Mouse (Mus musculus) ovary, postnatal 10 days (tissue): ENCODE measurements at regions not wholly inside any gene's neighbourhood (a gene's known extent, or its start where the extent isn't known, plus 50 kb on each side); places are given as distances from the start of the nearest gene placed in this dataset.

Experiments used
- DNase-seq: peaks from one replicate; pipeline ENCODE4 v3.0.0; 2022; ENCODE audit warnings: low spot score

GRCm38 (mm10) chr19:18444324-18444723 is 187.3 kb downstream of the Ostf1 start:
- no peak for DNase-seq

GRCm38 (mm10) chr19:18436351-18436750 is 195.3 kb downstream of the Ostf1 start:
- DNase-seq: no peak

DNA sequence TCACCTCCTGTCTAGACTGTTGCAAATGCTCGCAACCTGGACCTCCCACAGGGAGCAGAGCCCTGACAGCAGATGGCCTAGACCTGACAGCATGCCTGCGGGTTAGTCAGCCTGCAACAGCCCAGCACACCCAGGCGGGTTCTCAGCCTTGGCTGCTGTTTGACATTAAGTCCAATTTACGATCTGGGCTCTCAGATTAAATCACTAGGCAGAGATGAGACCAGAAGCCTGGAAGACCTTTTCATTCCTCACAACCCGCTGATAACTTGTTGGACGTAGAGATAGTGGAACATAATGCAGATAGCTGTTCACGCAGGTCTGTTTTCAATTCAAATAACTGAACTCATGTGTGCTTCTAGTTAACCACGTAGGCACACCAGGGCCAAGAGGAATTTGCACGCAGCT is 211.2 kb downstream of the Ostf1 start:
- peak; percentile 3 for DNase-seq

GRCm38 (mm10) chr19:18418548-18418947 is 213.1 kb downstream of the Ostf1 start:
- DNase-seq: no peak

DNA sequence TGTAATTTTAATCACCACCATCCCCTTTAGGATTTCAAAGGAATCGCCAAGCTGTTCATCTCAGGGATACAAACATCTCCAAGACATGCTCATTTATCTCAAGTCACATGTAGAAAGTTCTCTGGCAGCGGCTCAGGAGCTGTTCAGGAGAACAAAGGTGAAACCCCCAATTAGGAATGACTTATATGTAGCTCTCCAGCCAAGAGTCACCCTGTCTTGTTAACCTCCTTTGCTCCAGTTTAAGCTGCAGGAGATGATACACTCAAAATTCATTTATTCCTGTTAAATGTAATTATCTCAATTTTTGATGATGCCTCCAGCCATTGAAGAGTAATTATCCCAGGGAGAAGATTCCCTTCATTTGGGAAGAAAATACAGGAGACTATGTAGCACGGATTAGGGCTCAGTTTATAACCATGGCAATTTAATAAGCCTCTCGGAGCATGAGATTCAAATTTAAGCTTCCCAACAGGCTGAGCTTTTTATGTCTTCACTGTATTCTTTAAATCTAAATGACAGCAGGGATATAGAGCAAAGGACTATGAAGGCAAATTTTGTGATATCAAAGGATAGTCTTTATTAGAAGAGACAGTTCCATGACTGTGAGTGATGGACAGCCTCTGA is 254.0 kb downstream of the Ostf1 start:
- no peak for DNase-seq

DNA sequence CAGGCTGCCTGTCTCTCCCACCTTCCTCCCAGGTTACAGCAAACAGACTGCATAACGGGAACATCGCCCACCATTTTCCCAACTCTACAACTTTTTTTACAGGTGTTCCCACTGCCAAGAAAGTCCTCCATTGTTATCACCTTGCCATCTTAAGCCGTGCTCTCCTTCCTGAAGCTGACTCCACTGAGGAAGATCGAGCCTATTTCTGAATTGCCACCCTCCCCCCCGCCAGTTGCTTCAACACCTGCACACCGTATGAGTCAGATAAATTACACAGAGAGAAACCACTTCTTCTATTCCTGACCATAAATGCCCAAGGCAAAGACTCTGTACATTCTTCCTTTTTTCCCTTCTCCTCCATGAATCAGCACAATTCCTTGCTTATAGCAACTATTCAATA is 263.0 kb downstream of the Ostf1 start:
- no peak for DNase-seq

- no peak for DNase-seq
Measured at GRCm38 (mm10) chr19:18353960-18354359, 277.7 kb downstream of the Ostf1 start.

DNA sequence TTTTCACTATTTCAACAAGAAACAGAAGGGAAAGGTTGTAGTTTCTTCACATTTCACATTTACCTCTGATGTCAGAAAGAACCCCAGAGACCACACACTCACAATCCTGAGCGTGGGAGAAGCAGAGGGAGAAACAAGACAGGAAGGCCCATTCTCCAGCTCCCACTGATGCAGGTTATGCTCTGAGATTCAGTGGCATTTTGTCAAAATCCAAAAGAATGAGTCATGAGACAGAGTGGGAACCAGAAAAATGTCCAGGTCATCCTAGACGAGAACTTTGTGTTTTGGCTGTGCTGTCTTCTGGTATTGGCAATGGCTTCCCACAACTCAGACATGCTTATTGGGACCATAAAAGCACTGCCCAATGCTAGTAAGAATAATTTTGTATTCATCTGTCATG is 285.9 kb downstream of the Ostf1 start:
- no peak for DNase-seq

DNA sequence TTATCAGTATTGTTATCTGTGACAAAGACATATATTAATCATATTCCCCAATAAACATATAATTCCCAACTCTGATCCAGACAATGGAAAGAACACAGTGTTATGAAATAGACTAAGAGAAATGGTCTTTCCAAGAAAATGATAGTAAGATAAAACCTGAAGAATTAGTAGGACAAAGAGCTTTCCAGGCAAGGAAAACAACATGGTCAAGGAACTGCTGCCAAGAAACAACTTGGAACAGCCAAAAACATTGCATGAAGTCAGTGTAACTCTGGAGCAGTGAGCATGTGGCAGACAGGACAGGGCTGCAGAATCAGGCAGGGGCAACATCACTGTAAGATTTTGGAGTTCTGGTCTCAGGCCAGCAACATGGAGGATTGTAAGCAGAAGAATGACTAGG is 288.0 kb downstream of the Ostf1 start:
- DNase-seq: no peak

DNA sequence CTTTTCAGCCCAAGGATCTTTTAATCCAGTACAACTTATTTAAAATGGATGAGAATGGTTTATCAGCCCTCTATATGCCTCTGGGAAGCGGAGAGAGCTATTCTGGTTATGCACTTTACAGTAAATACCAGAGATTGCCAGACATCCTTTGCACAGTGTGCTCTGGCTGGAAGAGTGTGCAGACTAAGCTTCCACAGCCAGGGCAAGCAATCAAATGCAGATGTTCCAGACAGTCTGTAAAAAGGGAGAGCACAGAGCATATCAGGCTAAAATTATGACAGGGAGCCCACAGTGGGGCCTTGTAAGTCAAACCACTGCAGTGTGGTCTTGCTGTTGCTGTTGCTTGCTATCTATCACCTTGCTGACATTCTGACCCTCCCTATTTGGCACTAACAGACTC is 288.6 kb downstream of the Ostf1 start:
- no peak for DNase-seq

DNA sequence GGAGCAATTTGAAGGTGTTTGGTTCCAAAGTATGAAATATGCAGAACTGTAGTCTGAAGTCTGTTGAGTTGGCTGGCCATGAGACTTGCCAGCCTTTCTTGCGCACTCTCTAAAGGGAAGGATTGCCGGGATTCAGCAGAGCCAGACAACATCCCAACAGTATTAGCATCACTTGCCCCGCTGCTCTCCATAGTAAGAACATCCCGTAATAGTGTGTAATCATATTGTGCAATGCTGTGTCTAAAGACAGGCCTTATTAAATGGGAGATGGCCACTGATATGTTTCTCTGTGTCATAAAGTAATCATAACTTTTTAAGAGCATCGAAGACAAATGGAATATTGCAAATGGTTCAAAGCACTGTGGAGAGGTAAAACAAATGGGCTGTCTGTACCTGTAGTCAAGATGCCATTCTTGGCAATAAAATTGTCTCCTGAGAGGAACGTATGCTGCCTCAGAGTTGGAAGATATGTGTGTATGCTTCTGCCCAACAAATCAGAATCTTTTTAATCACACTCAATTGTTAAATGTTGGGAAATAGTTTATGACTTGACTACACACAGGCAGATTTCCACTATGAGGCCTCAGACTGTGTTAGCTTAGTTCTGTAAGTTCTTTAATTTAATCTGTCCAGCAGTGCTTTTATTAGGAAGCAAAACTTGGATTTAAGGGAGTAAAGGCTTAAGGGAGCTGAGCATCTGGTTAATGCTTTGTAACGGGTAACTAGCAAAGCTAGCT is 293.6 kb downstream of the Ostf1 start:
- no peak for DNase-seq

GRCm38 (mm10) chr19:18336637-18337036 is 295.0 kb downstream of the Ostf1 start:
- no peak for DNase-seq

DNA sequence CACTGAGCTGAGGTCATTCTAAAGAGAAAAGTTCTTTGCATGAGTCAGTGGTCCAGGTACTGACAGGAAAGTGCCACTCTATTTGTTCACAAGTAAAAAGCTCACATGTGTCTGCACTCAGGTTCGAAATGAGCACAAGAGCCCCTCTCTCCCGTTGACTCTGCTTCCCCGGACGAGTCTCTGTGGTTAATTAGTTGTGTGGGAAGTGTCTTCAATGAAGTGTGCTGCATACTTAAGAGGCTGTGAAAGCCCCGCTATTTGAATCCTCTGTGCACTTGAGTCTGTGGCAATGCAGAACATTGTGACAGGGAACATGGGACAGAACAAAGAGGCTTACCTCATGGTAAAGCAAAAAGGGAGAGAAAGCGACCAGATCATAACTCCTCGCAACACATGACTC is 297.0 kb downstream of the Ostf1 start:
- no peak for DNase-seq

DNA sequence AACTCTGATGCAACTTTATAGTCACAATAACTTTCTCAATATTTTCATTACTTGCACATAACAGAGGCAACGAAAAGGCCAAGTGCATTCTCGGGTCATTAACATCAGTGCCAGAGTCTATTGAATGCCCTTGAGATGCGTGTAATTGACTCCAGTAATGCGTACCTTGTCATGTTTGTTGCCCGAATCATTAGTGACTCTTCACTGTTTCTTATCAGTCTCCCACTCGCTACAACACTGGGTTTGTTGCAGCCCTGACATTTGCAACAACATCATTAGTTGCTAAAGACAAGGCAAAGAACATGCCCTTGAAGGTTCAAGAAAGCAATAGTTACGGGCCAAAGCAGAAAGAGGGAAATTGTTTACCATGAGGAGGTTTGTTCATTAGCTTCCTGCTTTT is 299.8 kb downstream of the Ostf1 start:
- DNase-seq: no peak

- DNase-seq: no peak
Measured at GRCm38 (mm10) chr19:18329421-18329820, 302.2 kb downstream of the Ostf1 start.

DNA sequence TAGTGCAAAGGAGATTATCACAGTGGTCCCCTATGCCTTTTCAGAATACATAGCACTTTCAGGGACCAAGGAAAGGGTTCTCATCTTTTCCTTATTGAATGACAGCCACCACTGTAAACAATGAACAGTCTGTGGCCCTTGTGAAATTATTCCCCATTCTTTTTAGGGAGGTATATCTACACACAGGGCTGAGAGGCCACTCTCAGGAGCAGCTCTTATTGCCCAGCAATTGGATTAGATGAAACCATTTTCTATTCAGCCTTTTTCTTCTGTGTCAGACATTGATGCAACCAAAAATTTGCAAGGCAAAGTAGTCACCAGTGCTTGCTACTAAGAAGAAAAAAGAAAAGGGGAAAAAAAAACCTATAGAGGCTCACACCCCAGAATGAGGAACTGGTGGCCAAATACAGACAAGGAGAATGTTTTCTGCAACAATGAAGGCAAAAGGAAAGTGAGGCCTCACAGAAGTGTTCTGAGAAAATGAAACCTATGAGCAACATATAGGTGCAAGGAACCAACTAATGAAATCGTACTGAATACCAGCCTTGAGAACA is 313.2 kb downstream of the Ostf1 start:
- DNase-seq: no peak

GRCm38 (mm10) chr19:18273415-18273814 is 358.2 kb downstream of the Ostf1 start:
- DNase-seq: no peak

- DNase-seq: no peak
Measured at GRCm38 (mm10) chr19:18255074-18255684, 376.4 kb downstream of the Ostf1 start.

DNA sequence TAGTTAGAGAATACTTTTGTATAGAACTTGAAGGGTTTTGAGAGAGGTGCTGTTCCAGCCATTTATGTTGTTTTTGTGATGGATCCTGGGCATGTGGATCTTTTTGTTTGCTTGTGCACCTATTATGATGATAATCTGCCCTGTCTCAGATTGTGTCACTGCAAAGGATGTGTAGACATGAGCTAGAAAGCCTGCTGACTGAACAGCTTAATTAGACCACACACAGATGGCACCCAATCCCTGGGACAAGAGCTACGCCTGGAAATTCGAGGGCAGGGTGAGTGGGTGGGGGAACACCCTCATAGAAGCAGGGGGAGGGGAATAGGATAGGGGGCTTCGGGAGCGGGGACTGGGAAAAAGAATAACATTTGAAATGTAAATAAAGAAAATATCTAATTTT is 378.3 kb downstream of the Ostf1 start:
- DNase-seq: no peak
